Mouse (Mus musculus): ENCODE data around the gene Egflam. TPM values are rescaled to one million over a fixed set of nuclear protein-coding genes. Genes with fewer than 3 reads are reported as not detected.

Egflam gene
- total RNA-seq, 2 experiments from 2014 or later, result 15.4 to 16.6 TPM

DNA sequence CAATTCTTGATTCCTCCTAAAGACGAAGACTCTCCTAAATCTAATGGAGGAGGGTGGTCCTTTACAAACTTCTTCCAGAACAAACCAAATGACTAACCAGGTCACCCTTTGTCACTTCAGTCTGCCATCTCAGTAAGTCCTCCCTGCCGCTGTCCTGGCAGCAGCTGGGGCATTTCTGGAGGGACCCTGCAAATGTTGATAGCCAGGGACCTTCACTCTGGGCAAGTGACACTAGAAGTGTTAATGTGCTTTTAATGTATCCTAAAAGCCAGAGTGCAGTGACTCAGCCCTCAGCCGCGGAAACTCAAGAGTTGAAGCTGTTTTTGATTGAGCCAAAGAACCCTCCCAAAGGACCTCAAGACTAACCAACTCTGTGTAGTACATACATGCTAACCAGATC, 207.1 kb downstream of the Egflam start:
- no peak for DNase-seq
- intact Hi-C loops (cut with DNase I), result loop anchor here (2.0 kb wide), 1 partner anchor 32 kb away; no protein-coding TSS in a partner anchor

DNA sequence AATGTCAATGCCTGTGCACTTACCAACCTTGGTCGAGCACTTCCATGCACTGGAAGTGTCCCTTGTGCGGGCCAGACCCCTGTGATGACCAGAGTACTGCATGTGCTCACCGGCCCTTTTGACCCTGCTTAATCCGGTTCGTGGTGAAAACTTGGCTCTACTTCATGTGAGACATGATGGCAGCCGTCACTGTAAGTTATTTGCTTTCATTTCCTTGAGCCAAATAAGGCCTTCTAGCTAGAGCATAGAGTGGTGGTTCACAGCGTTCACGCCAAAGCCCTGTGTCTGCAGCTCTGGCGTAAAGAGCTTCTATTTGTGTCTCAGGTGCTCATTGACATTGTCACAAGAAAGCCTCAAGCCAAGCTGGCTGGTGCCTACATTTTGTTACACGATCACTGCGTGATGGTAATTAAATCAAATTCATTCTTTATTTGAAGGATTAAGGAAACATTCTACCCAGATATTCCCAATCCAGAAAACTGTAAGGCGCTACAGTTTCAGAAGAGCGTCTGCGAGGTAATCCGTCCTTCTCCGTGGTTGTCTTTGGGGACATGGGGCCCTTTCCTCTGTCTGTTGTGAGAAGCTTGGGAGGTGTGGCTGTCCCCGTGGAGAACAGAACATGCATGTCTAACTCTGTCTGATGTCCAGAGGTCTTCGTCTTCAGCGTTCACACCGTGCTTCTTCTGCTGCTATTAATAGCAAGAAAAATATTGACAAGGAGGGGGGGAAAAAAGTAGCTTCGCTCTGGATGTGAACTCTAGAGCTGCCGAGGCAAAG, 208.3 kb downstream of the Egflam start:
- DNase-seq, result peak; percentile 72 to 78
- intact Hi-C loops (cut with DNase I), result loop anchor here (2.0 kb wide), 2 partner anchors 15 to 33 kb away; no protein-coding TSS in a partner anchor

DNA sequence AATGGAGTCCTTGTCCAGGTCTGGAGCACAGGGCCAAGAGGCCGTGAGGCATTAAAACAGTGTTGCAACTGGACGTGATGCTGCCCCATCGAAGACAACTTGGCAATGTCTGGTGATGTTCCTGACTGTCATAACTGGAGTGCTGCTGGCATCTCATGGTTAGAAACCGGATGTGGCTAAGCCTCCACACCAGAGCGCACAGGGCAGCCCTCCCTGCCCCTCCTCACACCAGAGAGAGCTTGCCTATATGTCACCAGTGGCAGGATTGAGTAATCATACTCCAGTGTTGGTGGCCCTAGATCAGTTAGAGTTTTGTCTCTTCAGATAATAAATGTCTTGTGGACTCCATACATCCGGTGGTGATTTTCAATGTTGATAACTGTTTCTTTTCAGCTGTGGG, 210.5 kb downstream of the Egflam start:
- DNase-seq, result no peak
- intact Hi-C loops (cut with DNase I), result loop anchor here (2.0 kb wide), 1 partner anchor 13 kb away; no protein-coding TSS in a partner anchor

DNA sequence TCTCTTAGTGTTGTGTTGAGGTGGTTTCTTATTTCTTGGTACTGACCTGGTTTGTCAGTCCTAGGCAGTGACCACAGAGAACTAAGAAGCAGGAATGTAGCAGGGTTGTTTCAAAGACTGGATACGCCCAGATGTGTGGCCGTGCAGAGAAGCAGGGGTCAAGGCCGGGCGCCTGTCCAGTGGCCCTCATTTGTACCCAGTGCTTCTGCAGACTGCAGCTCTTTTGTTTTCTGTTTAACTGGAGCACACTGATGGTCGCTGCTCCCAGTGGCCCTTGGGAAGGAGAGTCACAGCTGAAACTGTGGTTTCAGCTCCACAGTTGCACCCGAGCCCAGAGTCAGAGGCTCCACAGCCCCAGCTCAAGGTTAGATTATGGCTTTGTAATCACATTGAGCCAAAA, 217.6 kb downstream of the Egflam start:
- intact Hi-C loops (cut with DNase I), result no loop called here
- DNase-seq, result no peak

DNA sequence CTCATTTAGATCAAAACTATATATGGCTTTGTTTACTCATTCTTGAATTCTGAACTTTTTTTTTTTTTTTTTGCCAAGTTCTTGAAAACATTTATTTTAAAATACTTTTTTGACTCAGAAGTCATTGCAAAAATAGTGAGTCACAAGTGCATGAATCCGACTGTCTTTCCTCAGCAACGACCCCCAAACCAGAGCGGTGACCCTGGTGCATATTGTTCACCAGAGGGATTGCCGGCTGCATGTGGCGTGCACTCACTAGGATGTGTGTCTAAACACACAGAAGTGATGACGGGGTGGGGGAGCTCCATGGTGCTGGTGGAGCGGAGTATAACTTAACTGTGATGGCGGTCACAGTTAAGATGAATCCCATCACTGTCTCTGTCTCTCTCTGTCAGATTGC, 224.4 kb downstream of the Egflam start:
- intact Hi-C loops (cut with DNase I), result loop anchor here (2.0 kb wide), 1 partner anchor 15 kb away; no protein-coding TSS in a partner anchor
- DNase-seq, result no peak

DNA sequence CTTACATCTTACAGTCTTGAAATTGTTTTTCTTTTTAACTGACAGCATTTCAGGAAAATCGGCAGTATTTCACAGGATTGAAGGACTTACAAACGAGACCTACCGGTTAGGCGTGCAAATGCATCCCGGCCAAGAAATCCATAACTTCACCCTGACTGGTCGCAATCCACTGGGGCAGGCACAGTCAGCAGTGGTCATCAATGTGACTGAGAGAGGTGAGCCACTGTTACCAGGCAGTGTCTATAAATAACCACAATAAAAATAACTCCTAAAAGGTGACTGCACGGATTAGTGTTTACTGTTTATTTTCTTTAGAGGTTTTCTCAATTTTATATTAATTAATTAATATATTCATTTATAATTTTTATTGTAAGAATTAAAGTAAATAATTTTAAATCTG, 224.8 kb downstream of the Egflam start:
- intact Hi-C loops (cut with DNase I), result no loop called here
- peak in 1 of 2 experiments; percentile 45 for DNase-seq

DNA sequence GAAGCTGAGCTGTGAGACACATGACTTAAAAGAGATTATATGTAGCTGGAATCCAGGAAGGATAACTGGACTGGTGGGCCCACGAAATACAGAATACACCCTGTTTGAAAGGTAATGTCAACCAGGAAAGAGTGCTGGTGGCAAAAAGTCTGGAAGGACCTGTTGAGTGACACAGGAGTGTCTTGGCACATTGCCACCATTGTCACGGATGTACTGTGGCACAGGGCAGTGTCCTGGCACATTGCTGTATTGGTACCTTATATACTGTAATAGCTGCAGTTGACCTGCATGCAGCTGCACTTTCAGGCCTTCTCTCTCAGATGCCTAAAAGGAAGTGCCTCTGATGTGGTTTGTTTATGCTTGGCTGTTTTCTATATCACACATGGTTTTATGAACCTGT, 225.3 kb downstream of the Egflam start:
- intact Hi-C loops (cut with DNase I), result no loop called here
- peak; percentile 73 to 76 for DNase-seq

DNA sequence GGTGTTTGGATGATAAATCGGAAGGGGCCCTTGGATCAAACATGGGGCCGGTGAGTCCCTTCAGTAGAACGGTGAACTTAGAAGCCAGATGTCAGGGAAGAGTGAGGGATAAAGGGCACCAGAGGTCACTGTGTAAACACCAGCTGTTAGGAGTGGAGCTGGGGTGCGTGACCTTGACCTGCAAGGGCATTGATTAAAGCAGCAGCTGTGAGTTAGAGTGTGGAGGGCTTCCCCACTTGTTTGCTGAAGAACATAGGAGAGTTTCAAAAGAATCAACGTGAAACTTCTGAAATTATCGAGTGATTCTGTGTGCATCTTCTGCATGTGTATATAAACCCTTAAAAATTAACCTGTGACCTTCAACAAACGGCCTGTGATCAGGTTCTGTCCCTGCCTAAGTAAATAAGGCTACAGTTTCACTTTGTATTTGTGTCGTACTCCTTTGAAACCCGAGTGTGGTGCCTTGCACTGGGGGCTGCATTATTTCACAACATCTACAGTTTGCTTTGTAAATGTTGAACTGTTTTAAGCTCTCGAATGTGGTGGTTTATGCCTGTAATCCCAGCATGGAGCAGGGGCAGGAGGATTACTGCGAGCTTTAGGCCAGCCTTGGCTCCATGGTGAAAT, 230.2 kb downstream of the Egflam start:
- intact Hi-C loops (cut with DNase I), result no loop called here

DNA sequence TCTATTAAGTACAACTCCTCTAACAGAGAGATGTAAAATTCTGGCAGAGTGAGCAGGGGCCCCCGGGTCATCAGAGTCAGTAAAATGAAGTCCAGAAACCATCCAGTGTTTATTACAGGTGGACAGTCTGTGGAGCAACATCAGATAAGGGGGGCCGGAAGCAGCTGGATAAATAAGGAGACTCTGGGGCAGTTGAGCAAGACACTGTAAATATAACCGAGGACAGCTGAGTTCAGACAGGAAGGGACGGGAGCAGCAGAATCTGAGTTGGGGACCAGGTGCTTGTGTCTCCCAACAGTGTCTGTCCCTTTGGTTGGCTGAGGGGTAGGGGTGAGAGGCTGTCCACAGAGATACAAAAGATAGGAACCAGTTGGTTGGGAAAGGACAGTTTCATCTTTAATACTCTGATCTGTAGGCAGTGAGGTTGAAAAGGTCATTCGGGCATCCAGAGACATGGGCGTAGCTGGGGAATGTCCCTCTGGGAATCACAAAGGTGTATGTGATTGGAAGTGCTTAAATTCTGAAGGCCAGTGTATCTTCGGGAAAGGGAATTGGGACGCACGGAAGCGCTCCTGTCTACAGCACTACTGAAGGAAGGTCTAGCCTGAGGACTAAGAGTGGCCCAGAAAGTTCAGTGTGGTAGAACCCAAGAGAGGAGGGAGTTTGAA, 230.8 kb downstream of the Egflam start:
- DNase-seq, result no peak
- intact Hi-C loops (cut with DNase I), result no loop called here

More for the DNA sequence above, 230.2 kb downstream of the Egflam start:
- no peak for DNase-seq

DNA sequence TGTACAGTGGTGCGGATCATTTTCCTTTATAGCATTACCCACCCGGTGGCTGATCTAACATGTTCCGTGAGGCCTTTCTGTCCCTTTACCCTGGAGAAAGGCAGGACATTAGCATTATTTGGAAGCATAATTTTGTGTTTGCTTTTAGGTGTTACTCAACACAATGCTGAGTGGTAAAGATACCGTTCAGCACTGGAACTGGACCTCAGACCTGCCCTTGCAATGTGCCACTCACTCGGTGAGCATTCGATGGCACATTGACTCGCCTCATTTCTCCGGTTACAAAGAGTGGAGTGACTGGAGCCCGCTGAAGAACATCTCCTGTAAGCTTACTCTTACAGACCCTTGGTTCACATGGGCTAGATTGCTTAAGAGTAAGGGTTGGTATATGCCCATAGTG, 231.5 kb downstream of the Egflam start:
- DNase-seq, result no peak
- intact Hi-C loops (cut with DNase I), result no loop called here

DNA sequence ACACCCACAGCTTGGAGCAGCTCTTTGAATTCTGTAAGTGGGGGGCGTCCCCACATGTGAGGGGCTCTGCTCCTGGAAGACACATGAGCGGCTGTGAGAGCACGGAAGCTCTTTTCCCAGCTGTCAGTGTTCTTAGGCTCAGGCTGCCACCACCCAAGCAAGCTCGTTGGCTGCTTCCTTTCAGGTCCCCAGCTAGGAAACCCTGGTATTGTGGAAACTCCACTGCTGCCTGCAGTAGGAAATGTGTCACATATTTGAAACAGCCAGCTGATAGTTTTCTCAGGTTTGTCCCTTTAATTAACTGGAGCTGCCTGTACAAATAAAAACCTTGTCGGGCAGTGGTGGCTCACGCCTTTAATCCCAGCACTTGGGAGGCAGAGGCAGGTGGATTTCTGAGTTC, 234.3 kb downstream of the Egflam start:
- no peak for DNase-seq
- intact Hi-C loops (cut with DNase I), result no loop called here

DNA sequence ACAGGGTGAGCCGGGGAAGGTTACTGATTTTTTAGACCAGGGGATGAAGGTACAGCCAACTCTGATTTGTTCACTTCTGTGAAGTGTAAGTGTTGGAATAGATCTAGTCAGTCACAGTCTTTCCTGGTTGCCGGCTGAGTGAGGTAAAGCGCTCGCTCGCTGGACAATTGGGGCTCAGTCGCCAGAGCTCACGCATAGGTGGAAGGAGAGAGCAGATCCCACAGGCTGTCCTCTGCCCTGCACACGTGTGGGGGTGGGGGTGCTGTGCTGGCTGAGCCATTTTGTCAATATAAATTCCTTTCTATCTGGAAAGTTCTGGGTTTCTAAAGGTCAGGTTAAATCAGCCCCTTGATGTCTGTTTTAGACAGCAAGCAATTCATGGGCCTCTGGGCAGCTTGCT, 237.9 kb downstream of the Egflam start:
- DNase-seq, result no peak
- intact Hi-C loops (cut with DNase I), result no loop called here

DNA sequence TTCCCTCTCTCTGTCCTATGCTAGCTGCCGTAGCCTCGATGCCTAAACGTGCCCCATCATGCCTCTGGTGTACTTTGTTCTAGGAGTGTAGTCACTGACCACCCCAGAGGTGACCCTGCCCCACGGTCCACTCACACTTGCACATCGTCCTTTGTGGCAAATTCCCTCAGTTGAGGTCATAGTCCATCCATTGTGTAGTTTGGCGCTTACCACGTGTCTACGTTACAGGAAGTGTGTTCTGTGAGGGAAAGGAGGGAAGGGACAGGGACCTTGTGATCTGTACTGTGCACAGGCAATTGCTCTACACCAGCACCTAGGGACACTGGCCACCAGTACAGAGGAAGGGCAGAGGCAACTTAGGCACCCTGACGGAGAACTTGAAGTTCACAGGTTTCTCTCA, 238.3 kb downstream of the Egflam start:
- no peak for DNase-seq
- intact Hi-C loops (cut with DNase I), result no loop called here

DNA sequence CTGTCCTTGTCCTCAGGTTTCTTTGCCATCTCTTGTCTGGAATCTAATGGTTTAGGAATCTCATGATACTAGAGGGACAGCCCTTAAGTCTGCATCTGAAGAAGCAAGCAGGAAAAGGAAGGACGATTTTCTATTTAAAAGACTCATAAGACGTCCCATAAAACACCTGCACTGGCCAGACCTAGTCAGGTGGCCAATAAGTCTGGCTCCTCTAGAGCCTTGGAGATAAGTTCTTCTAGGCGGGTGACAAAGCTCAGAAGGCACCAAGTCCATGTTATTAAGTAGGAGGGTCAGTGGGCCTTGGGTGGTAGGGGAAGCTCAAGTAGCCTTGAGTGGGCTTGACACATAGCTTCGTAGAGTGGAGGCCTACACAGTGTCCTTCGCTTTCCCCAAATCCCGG, 240.5 kb downstream of the Egflam start:
- DNase-seq, result no peak
- intact Hi-C loops (cut with DNase I), result no loop called here

Measured in heart, postnatal 10 days (tissue).